Mouse (Mus musculus) leukemia stem cell, adult 10-12 weeks (primary cell): ENCODE results near the gene Vmn1r116. TPM values are rescaled to one million over a fixed set of nuclear protein-coding genes. Genes with fewer than 3 reads are reported as not detected.

Experiments
- polyA plus RNA-seq: library from polyadenylated mRNA; stranded (reverse); fragments of >175 nt; gene quantifications from 2 replicates; pipeline ENCODE4 v1.2.3, GENCODE M21; 2012; ENCODE audit warnings: low replicate concordance

Vmn1r116 gene
- not detected in 2 replicates for polyA plus RNA-seq

DNA sequence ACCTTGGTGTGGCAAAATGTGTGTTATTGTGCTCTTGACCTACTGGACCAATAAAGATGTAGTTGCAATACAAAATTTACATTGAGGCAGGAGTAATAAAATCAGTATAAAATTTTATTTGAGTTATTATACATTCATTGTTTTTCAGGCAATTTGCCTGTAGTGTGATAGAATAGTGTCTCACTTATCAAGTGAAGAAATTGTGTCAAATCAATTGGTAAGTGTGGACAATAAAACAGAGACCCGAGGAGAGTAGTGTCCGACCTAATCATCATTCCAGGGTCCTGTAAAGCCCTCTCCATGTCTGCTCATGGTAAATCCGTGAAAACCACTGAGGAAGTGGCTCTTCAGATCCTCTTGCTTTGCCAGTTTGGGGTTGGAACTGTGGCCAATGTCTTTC, at the start of gene Vmn1r116:
Vmn1r116 (plus strand) TSS at position 301 of the 400 bp plus-strand sequence.

DNA sequence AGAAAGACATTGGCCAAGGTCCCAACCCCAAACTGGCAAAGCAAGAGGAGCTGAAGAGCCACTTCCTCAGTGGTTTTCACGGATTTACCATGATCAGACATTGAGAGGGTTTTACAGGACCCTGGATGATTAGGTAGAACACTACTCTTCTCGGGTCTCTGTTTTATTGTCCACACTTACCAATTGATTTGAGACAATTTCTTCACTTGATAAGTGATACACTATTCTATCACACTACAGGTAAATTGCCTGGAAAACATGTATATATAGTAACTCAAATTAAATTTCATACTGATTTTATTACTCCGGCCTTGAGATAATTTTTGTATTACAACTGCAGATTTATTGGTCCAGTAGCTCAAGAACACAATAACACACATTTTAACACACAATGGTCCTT, 27.2 kb upstream of the Vmn1r116 start, which contains the start of gene Vmn1r115:
Vmn1r115 (minus strand) TSS at position 101 of the 400 bp plus-strand sequence.

DNA sequence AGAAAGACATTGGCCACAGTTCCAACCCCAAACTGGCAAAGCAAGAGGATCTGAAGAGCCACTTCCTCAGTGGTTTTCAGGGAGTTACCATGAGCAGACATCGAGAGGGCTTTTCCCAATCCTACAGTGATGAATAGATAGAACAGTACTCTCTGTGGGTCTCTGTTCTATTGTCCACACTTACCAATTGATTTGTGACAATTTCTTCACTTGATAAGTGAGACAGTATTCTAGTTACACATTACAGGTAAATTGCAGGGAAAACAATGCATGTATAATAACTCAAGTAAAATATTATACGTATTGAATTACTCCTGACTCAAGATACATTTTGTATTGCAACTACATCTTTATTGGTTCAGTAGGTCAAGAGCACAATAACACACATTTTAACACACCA, 12.0 kb downstream of the Vmn1r116 start, which contains the start of gene Vmn1r117:
Vmn1r117 (minus strand) TSS at position 101 of the 400 bp plus-strand sequence.

DNA sequence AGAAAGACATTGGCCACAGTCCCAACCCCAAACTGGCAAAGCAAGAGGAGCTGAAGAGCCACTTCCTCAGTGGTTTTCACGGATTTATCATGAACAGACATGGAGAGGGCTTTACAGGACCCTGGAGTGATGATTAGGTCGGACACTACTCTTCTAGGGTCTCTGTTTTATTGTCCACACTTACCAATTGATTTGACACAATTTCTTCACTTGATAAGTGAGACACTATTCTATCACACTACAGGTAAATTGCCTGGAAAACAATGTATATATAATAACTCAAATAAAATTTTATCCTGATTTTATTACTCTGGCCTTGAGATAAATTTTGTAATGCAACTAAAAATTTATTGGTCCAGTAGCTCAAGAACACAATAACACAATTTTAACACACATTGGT, 40.2 kb downstream of the Vmn1r116 start, which contains the start of gene Vmn1r118:
Vmn1r118 (minus strand) TSS at position 101 of the 400 bp plus-strand sequence.

Other genes with a start within 250 kb of the Vmn1r116 start
- gene Vmn1r107, start 203.3 kb upstream of the Vmn1r116 start, polyA plus RNA-seq, result not detected in 2 replicates
- gene Vmn1r111, start 169.0 kb upstream of the Vmn1r116 start, polyA plus RNA-seq, result not detected in 2 replicates
- gene Gm10668, start 141.6 kb upstream of the Vmn1r116 start, polyA plus RNA-seq, result not detected in 2 replicates
- not detected in 2 replicates for gene Vmn1r112, start 101.1 kb upstream of the Vmn1r116 start, polyA plus RNA-seq
- gene Vmn1r113, start 85.0 kb upstream of the Vmn1r116 start, polyA plus RNA-seq, result not detected in 2 replicates
- gene Vmn1r114, start 60.1 kb upstream of the Vmn1r116 start, polyA plus RNA-seq, result not detected in 2 replicates
- not detected in 2 replicates for gene Vmn1r115, start 27.3 kb upstream of the Vmn1r116 start, polyA plus RNA-seq
- gene Vmn1r117, start 11.9 kb downstream of the Vmn1r116 start, polyA plus RNA-seq, result not detected in 2 replicates
- not detected in 2 replicates for gene Vmn1r118, start 40.1 kb downstream of the Vmn1r116 start, polyA plus RNA-seq
- not detected in 2 replicates for gene Vmn1r119, start 140.2 kb downstream of the Vmn1r116 start, polyA plus RNA-seq
- not detected in 2 replicates for gene Vmn1r120, start 181.5 kb downstream of the Vmn1r116 start, polyA plus RNA-seq
- not detected in 2 replicates for gene Vmn1r121, start 226.3 kb downstream of the Vmn1r116 start, polyA plus RNA-seq